Comparison of ENCODE assay signal across 32 mouse cellular contexts in the genomic region with DNA sequence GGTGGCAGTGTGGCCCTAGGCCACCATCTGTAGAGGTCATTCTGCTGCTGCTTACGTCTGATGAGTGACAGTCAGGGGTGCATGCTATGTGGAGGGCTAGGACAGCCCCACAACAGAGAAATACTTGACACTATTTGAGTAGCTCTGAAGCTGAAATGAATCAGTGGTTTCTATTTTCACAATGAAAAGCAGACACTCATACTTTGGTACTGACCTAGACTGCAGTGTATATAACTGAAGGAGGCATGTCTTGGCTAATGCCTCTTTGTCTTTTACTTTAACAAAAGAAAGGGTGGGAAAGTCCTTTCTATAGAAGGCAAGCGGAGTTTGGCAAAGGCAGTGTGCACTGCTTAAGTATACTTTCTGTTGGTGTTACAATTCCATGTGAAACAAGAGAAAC.
"Had no signal": no experiment of that assay in that cellular context is flagged by ENCODE, and none has a peak within 500 bp of the region (broad histone marks: within the 10 kb centered on the region; RNA-seq: fewer than 3 reads in every experiment).

No protein-coding gene starts in this region.

- DNase-seq: heart, postnatal 10 days; heart, postnatal 14 days; heart, postnatal 36 days; heart, postnatal 4 days; kidney, adult 11 months; kidney, adult 18-20 months; kidney, adult 2 months; kidney, adult 8-10 months; kidney, adult 9 months; kidney, postnatal 10 days; kidney, postnatal 14 days; kidney, postnatal 25 days; kidney, postnatal 36 days; kidney, postnatal 4 days; layer of hippocampus, adult 9-11 months; layer of hippocampus, postnatal 36 days had no signal

- H3K4me3 ChIP-seq: heart, embryonic 10.5 days; heart, embryonic 12.5 days; heart, embryonic 13.5 days; heart, embryonic 15.5 days; hindbrain, embryonic 10.5 days; hindbrain, embryonic 12.5 days; hindbrain, embryonic 13.5 days; hindbrain, embryonic 15.5 days; intestine, embryonic 15.5 days; kidney, embryonic 15.5 days; layer of hippocampus, adult 2 months; left cerebral cortex, adult 2 months had no signal

- H3K9me3 ChIP-seq: heart, embryonic 10.5 days; heart, embryonic 12.5 days; heart, embryonic 13.5 days; heart, embryonic 15.5 days; hindbrain, embryonic 10.5 days; hindbrain, embryonic 12.5 days; hindbrain, embryonic 13.5 days; hindbrain, embryonic 15.5 days; intestine, embryonic 15.5 days; kidney, embryonic 15.5 days had no signal

- H3K4me1 ChIP-seq: heart, embryonic 15.5 days; hindbrain, embryonic 10.5 days; hindbrain, embryonic 12.5 days; hindbrain, embryonic 13.5 days; hindbrain, embryonic 15.5 days; intestine, embryonic 15.5 days; kidney, embryonic 15.5 days had no signal

- H3K27me3 ChIP-seq: heart, embryonic 12.5 days; heart, embryonic 13.5 days; heart, embryonic 15.5 days; hindbrain, embryonic 12.5 days; hindbrain, embryonic 13.5 days; hindbrain, embryonic 15.5 days; intestine, embryonic 15.5 days; kidney, embryonic 15.5 days had no signal

- H3K9ac ChIP-seq: heart, embryonic 12.5 days; heart, embryonic 13.5 days; heart, embryonic 15.5 days; hindbrain, embryonic 12.5 days; hindbrain, embryonic 13.5 days; hindbrain, embryonic 14.5 days; hindbrain, embryonic 15.5 days; intestine, embryonic 15.5 days; kidney, embryonic 15.5 days had no signal

- H3K4me2 ChIP-seq: heart, embryonic 11.5 days; heart, embryonic 12.5 days; heart, embryonic 13.5 days; heart, embryonic 15.5 days; hindbrain, embryonic 12.5 days; hindbrain, embryonic 13.5 days; hindbrain, embryonic 14.5 days; hindbrain, embryonic 15.5 days; intestine, embryonic 15.5 days; kidney, embryonic 15.5 days had no signal

- H3K27ac ChIP-seq: heart, embryonic 10.5 days; heart, embryonic 13.5 days; heart, embryonic 15.5 days; hindbrain, embryonic 10.5 days; hindbrain, embryonic 12.5 days; hindbrain, embryonic 13.5 days; hindbrain, embryonic 14.5 days; hindbrain, embryonic 15.5 days; hindbrain, postnatal 0 days; intestine, embryonic 15.5 days; kidney, embryonic 15.5 days; kidney, postnatal 0 days; layer of hippocampus, adult 2 months; left cerebral cortex, adult 2 months had no signal

- H3K36me3 ChIP-seq: heart, embryonic 15.5 days; intestine, embryonic 15.5 days had no signal
